Mouse (Mus musculus): ENCODE data around the gene Sox5.

DNA sequence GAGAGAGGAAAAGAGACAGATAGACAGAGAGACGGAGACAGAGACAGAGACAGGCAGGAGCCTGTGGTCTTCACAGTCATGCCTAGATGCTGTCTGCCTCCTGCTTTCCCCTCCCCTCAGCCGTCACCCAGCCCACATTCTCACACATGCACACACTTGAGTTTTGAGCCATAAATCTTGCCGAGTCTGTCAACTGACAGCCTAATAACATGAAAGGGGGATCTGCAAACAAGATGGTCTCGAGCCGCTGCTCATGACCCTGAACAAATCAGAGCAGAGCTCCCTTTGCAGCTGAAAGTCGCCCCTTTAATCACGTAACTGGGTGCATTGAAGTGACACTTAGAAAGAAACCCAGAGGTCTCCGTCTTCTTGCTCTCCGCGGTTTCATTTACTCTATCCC lies 383.7 kb downstream of the Sox5 start:
- TF ChIP-seq CTCF (IDR thresholded peaks at IDR 0.05; ENCODE audit: extremely low read depth, insufficient read depth, low read length) (no peak), POLR2A (IDR thresholded peaks at IDR 0.05; ENCODE audit: extremely low read depth, insufficient read depth, low read length) (no peak)

All from cortical plate, adult 2 months (tissue).